Mouse (Mus musculus): ENCODE data around the gene Slc26a1.
"Not testable (repeated sequence)": the region's sequence is repeated elsewhere in the genome, so short reads cannot be mapped to it uniquely, and the experiment has no call there.

Slc26a1 gene

DNA sequence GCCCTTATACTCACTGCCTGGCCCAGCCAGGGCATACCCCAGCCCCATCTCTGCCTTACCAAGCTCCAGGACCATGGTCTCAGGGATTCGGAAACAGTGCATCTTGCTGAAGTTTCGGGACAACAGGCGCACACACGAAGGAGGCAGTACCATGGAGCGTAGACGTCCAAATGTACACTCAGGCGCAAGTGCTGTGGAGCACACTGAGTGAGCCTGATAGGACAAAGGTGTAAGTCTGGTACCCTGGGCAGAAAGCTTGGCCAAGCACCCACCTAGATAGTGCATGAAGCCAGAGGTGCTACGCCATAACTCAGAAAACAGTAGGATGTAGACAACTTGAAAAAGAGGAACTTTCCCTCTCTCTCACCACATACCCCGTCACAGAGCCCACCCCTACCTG lies 20.0 kb downstream of the Slc26a1 start:
- no peak for DNase-seq

DNA sequence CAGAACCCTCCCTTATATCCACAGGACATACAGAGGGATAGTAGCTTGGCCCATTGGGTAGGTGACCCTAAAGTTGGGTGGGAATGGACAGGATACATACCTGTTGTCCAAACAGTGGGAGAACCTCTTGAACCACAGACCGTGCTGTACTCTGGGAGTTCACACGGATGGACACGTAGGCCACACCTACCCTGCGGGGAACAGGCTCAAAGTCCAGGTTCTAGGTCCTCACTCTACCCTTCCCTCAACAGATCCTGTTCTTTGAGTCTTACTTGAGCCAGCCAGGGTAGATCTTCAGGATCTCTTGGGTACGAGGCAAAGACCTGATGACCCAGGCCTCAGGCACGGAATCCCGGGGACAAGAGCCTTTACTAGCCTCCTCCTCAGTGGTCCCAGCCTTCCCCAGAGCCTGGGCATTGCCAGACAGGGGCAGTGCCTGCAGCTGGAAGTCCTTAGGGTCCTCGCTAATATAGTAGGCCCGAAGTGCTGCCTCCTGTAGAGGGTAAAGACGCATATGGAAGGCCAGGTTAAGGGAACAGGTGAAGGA lies 20.9 kb downstream of the Slc26a1 start:
- DNase-seq = no peak

DNA sequence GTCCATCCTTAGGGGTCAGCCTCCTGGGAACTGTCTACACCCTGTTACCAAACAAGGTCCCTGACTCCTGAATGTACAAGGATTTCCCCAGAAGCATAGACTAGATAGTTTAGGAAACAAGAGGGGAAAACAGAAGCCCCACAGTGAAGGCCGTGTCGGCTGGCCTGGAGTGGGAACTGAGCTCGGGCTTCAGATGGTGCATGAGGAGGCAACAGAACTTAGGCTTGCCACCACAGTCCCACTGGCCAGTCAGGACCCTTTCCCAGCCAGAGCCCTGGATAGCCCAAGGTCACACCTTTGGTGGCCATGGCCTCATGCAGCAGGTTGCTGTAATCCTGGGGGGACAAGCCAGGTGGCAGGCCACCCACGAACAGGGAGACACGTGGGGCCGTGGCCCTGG lies 22.0 kb downstream of the Slc26a1 start:
- no peak for DNase-seq

DNA sequence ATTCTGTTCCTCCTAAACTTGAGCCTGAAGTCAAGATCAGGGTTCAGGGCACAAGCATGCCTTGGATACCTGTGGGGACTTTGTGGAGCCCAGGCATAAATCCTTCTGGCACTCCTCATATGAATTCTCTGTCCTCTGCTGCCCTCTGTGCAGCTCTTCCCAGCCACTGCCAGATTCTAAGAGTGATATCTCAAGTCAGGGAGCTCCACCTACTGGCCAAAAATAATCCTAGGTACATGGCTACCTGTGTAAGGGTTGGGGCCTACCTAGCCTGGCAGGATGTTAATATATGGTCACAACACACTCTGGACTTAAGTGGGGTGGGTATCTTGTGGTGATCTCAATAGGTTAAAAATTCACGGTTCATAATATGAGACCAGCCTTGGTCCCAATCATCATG lies 23.5 kb downstream of the Slc26a1 start:
- peak; percentile 73 for DNase-seq

DNA sequence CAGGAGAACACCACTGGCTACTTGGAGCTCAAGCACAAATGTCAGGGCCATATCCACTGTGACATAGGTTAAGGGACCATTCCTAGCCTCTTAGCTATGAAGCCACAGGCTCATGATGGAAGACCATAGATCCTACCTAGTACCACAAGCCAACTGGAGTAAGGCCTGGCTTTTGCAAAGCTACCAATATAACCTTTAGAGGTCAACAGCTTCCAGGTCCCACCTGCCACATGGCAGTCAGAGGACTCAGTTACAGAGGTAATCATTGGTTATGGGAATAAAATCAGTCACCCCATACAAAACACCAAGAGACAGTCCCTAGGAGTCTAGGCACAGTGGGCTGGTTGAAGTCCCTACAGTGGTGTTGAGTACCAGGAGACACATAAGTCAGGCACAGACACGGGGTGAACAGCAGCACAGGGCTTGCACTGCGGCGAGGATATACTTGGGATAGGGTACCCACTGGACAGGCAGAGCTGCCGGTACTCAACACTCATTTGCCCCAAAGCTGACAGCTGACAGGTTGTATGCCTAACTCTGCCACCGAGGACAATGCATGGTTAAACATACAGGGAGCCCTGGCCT lies 24.1 kb downstream of the Slc26a1 start:
- DNase-seq = no peak

DNA sequence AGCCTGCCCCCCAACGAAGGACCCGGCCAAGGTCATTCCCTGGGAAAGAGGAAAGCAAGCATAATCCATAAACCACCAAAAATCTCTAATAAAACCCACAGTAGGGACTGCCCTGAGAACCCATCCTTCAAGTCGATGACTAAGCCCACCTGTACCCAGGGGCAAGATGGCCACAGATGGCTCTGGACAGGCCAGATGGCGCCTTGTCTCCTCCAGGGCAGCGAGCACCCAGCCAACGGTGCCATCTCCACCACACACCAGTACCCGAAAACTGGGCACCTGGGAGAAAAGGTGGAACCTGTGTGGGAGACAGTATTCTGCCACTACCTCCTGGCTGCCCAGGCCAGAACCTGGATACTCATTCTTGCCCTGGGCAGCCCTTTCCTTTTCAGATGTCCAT lies 25.0 kb downstream of the Slc26a1 start:
- DNase-seq = no peak

DNA sequence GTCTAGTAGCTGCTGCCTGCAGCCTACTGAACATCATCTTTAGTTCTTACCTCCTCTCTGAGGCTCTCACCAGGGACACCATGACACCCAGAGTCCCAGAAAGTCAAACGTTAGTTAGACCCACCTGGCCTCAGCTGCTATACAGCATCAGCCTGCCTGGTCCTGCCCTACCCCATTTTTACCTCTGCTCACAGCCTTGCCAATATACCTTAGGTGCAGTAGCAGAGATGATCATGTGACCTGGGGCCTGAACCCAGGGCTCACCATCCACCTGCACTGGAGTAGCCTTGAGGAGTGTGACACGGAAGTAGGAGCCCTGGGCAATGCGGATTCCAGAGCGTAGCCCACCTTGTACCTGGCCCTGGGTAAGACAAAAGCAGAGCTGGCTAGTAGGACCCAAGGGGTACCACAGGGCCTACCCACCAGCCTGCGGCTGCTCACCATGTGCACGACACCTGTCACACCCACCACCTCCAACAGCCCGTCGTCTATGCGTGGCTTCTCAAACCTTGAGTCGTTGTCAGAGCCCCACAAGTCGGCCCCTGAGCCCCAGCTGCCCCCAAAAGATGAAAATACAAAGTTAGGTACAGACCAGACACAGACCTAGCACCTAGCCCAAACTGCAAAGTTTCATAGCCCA lies 26.3 kb downstream of the Slc26a1 start:
- DNase-seq = no peak

DNA sequence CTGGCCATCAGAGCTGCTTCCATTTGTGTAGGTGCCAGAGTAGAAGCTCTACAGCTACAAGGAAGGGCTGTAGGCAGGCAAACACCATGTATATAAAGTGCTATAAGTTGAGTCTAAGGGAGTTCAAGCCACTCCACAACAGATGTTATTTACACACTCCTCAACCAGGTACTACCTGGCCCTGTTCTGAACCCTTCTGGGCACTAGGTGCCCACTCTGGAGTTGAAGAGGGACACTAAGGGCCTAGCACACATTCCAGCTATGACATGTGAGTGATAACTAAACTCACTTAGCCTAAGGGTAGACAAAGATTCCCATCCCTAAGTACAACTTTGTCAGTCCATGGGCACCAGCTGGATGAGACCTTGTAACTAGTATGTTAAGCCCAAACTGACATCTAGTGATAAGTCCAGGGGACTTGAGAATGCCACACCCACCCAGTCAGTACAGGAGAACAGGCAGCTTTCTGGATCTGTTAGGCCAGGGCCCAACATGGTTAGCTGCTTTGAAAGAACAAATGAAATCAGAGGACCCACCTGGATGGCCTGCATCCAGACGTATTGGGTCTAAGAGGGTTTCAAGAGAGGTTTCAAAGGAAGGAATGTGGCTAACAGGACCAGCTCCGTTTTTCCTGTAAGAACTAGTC lies 27.4 kb downstream of the Slc26a1 start:
- DNase-seq = no peak

DNA sequence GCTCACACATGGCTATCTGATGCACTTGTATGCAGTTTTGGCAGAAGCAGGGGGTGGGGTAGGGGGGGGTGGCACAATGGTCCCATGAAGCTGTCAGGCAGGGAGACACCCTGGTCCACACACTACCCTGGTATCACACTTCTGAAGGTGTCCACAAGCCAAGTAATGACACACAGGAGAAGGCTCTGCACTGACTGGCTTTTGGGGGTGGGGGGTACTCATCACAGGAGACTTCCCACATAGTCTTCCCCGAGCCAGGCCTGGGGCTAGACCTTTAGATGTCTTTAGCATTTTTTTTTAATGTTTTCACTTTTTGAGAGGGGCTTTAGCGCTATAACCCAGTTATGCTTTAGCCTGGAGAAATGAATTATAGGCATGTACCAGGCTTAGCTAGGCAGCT lies 28.1 kb downstream of the Slc26a1 start:
- DNase-seq = no peak

DNA sequence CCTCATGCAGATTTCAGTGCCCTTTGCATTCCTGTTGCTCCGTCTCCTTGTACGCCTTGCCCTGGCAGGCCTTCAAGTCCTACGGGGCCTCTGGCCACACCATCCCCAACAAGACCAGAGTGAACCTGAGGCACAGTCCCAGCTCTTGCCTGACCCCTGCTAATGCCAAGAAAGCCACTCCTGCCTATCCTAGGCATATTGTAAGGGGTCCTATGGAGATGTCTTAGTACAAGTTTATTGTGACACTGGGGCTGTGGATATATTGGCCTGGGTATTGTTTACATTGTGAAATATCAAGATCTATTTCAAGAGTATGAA lies 29.1 kb downstream of the Slc26a1 start:
- DNase-seq = no peak

DNA sequence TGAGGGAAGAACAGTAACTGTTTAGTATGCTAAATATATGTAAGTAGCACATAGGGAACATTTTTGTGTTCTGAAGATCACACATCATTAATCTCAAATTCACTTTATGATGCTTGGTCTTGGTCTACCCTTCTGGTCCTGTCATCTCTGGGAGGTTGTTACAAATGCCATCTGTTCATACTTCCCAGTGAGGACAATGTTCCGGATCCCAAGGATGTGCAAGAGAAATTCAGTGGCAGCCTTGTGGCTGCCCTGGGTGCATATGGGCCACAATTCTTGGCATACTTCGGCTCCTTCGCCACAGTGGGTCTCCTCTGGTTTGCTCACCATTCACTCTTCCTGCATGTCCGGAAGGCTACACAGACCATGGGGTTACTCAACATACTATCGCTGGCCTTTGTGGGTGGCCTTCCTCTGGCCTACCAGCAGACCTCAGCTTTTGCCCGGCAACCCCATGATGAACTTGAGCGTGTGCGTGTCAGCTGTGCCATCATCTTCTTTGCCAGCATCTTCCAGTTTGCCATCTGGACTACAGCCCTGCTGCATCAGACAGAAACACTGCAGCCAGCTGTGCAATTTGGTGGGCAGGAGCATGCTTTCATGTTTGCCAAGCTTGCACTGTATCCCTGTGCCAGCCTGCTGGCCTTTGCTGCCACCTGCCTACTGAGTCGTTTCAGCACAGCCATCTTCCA lies 29.6 kb downstream of the Slc26a1 start:
- peak; percentile 15 for DNase-seq

DNA sequence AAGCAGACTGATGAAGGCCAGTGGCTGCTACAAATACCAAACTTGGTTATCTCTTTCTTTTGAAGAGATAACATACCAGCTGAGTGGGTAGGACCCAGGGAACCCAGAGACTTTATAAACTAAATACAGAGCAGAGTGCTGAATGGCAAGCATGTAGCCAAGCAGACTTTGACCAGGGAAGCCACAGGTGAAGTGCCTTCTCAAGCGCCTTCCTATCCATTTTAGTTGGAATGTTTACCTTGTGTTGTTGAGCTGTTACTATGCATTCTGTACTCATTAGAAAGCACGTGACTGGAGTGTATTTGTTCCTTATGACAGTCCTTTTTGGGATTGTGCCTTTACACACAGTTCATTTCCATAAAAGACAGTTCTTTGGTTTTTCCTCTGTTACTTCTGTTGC lies 31.7 kb downstream of the Slc26a1 start:
- no peak for DNase-seq

DNA sequence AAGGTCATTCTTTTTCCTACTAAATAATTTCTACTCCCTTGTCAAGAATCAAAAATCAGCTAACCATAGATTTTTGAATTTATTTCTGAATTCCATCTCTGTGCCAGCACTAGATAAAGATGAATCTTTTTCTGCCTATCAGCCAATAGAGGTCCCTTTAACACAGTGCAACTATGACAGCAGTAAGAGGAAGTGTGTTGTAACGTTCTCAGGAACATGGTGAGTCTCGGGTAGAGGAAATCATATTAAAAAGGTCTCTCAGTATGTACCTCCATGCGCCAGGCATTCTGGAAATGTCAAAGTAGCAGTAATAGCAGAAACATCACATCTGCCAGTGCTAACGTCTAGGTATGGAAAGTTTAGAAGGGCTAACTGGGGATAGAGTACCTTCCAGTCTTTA lies 39.2 kb downstream of the Slc26a1 start:
- no peak for DNase-seq

DNA sequence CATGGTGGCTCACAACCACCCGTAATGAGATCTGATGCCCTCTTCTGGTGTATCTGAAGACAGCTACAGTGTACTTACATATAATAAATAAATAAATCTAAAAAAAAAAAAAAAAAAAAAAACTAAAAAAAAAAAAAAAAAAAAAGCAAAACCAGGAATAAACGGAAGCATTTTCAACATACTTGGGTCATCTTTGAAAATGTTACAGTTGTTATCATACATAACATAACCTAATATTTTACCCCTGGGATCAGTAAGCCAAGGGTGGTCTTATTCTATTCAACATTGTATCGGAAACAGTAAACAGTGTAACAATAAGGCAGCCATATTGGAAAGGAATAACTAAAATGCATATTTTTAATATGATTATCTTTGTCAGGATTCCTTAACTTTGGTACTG lies 41.3 kb downstream of the Slc26a1 start:
- DNase-seq = not testable (repeated sequence)

DNA sequence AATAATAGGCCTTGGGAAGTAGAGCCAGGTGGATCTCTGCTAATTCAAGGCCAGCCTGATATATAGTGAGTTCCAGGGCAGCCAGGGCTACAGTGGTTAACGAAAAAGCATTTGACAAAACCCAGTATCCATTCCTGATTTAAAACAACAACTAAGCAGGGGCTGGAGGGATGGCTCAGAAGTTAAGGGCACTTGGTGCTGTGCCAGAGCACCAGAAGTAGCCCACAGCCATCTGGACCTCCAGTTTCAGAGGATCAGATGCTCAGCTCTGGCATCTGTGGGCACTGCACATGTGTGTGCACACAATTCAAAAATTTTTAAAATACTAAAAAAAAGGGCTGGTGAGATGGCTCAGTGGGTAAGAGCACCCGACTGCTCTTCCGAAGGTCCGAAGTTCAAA lies 41.7 kb downstream of the Slc26a1 start:
- no peak for DNase-seq

DNA sequence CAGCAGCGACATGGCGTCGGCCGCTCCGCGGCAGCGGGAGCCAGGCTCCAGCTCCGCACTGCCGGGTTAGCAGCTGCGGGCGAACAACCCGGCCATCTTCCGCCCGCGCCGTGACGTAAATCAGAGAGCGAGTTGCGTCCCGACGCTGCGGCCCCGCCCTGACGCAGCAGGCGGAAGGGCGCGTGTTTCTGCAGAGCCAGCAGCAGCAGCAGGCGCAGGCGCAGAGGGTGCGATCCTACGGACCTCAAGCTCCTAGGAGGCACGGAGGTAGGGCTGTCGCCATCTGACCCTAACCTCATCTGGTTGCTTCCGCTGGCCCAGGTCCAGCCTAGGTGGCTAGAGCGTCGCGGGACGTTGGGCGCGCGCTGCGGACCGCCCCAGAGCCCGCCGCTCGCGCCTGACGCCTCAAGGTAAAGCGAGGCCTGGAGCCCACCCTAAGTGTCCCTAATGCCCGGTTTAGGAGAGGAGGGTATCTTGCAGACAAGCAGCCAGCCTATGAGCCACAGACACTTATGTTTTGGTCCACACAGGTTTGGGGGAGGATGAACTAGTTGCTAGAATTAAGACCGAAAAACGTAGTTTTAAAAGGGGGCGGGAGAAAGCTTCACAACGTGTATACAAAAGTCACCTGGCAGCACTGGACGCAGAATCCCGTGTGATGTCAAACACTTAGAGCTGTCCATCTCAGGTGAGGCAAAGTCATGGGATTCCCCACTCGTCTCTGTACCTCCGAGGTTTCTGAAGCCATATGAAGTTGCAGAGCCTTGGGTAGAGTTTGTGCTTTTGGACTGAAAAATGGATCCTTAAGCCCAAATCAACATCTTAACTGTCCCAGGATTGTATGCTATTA lies 45.5 kb downstream of the Slc26a1 start, which contains the start of the genes Gak and Tmem175:
Gene Gak, minus strand, starts transcription at position 122 of the 850 bp plus-strand sequence.
Gene Tmem175, plus strand, starts transcription at position 137 of the 850 bp plus-strand sequence.
- DNase-seq = peak; percentile 93

DNA sequence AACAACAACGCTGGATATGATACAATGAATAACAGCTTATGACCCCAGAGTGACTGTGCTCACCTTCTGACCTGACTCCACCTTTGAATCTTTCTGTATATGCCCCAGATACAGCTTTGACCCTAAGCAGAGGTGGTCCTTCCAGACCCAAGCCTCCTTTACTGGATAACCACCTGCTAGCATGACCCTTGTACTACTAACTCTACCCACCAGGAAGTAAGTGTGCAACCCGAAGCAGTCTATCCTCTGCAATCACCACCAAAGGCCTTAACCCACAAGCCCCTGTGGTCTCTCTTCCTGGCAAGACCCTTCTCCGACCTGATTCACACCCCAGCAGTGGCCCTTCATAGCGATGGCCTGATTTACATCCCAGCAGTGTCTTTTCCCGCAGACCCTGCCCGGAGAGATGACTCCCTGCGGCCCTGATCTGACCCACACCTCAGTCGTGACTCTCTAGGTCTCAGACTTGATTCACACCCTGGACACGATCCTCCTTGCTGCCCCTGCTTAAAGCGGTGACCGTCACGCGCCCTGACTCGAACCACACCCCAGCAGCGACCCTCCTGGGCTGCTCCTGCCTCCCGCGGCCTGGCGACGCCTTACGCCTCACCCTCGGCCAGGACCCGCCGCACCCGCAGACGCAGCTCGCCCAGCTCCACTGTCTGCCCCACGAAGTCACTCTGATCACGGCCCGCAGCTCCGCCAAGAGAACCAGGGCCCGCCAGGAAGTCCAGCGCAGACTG lies 46.3 kb downstream of the Slc26a1 start:
- no peak for DNase-seq

DNA sequence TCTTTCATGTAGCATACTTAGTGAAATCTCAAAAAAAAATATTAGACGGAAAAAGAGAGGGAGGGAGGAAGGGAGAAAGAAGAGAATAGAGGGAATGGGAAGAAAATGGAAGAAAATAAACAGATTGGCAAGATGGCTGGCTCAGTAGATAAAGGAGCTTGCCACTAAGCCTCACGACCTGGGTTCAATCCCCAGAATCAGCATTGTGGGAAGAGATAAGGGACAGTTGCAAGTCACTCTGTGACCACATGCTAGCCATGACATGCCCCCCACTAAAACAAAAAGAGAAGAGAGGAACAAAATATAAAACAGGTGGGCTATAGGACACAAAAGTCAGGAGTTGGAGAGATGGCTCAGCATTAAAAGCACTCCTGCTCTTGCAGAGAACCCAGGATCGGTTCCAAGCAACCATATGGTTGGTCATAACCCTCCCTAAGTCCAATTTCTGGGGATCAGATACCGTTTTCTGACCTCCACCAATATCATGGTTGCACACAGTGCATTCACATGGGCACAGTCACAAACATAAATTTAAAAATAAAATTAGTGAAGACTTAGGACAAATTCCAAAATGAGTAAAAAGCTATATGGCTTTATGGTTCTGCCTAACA lies 49.2 kb downstream of the Slc26a1 start:
- no peak for DNase-seq

DNA sequence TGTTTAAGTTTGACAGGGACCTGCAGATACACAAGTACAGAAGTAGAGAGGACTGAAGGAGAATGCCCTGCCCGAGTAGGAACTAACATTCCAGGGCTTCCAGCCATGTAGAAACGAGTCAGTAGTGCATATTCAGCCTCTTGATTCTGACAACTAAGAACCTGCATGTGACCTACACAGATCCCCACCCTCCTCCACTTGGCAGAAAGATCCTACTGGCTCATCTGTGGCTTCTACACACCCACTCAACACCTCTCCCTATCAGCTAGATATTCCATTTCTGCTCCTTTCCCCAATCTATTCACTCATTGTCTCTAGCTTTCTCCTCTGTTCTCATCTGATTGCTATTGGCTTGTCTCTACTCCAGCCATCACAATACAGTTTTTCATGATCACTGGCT lies 53.5 kb downstream of the Slc26a1 start:
- no peak for DNase-seq

Measured in lung, postnatal 14 days (tissue).